Mouse (Mus musculus) lung, adult 18-20 months (tissue): ENCODE results near the gene Gm9887.

Experiments used
- DNase-seq, 2 experiments: peaks; one replicate each; pipeline ENCODE4 v3.0.0; 2022; ENCODE audit warnings: mixed read lengths in 2 of 2

Gene Gm9887

DNA sequence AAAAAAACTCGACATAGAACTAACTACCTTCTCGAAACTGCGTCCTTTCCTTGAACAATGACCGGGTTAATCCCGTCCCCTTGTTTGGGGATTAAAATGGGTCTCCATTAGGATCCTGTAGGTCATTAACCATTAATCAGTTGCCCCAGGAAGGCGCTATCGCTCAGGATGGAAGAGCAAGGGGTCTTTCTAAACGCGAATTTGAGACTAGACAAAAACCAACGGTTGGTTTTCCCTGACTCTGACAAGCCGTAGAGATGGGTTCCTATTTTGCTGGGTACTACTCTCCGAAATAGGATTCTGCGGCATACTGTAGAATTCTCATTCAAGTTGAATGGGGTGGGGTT is 15.0 kb downstream of the Gm9887 start:
- DNase-seq = no peak

DNA sequence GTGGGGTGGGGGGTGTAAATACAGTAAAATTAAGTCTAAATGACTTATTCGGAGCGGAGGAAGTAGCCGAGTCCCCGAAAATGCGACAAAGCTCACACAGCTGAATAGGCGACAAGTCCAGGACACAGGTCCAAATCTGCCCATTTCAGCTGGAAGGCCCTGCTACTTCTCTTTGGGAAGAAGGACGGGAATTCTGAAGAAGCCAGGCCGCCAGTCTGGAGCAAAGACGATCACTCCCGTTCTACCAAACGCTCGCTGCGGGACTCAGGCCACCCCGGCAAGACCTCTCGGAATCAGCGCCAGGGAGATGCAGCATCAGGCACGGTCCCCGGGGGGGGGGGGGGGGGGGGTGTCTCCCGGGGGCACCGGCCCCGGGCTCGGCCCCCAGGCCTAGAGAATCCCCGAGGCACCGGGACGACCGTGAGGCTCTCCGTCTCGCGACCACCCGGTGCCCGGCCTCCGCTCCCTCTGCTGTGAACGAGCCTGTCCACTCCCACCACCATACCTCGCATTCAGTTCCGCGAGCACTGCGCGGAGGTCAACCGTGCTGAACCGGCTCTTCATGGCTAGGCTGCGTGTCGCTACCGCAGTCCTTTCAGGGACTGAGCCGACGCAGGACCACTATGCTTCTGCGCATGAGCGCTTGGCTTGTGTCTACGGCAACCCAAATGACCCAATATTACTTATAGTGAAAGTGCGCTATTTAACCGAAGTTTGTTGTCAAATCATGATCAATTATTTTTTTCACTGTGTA is 15.5 kb downstream of the Gm9887 start, which contains the start of gene Nemf:
Gene Nemf, minus strand, starts transcription at position 620 of the 754 bp plus-strand sequence.
- DNase-seq = peak; percentile 87 to 88

DNA sequence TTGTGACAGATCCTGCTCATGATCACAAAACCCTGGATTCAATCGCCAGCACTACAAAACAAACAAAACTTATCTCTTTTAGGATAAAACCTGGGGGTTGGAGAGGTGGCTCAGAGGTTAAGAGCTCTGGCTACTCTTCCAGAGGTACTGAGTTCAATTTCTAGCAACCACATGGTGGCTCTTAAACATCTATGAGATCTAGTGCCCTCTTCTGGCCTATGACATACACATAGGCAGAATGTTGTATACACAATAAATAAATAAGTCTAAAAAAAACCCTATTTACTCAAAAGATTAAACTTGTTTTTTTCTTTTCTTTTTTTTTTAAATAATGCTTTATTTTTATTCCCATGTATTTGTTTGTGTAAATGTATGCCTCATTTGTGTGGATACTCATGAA is 20.6 kb downstream of the Gm9887 start:
- DNase-seq = no peak

DNA sequence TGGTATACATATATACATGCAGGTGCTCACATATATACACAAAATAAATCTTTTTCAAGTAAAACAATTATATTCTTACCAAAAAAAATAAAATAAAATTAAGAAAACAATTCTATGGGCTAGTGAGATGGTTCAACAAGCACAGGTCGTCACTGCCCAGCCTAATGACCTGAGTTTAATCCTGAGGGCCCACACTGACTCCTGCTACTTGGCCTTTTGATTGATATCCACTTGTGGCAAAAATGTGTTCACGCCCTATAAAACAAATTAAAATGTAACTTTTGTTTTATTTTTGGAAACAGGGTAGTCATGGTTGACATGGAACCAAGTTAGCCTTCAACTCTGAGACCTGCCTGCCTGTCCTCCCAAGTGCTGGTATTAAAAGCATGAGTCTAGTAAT is 22.3 kb downstream of the Gm9887 start:
- no peak for DNase-seq

DNA sequence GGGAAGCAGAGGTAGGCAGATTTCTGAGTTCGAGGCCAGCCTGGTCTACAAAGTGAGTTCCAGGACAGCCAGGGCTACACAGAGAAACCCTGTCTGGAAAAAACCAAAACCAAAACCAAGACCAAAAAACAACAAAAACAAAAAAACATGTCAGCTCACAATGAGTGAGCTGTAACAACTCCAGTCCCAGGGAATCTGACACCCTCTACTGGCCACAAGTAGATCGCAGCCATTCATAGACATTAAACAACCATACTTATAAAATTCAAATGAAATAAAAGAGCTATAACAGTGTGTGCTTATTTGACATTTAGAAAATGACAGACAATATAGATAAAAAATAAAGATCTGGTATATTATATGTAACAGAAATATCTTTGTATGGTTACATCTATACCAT is 38.7 kb downstream of the Gm9887 start:
- DNase-seq = peak; percentile 17 to 36

DNA sequence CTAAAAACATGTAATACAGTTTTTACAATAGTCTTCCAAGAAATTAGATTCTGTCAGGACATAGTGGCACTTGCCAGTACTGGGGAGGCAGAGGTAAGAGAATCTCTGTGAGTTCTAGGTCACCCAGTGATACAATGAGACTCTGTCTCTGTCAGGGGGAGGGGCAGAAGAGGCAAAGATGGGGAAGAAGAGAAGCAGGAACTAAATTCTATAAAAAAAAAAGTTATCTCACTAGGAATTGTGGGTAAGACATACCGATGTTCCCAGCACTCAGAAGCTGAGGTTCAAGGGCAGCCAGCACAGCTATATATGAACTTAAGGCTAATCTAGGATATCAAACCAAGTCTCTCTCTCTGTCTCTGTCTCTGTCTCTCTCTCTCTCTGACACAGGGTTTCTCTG is 40.1 kb downstream of the Gm9887 start:
- DNase-seq = no peak

DNA sequence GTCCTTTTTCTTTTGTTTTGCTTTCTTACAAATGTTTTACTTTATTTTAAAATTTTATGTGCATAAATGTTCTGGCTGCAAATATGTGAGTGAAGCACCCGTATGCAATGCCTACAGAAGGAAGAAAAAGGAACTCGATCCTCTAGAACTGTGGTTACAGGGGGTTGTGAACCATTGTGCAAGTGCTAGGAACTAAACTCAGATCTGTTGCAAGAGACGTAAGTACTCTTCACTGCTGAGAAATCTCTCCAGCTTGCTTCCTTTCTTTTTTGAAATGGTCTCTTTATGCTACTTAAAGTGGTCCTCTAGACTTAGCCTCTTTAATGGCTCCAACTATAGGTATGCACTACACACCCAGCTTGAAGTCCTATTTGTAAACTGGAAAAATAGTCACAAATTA is 41.1 kb downstream of the Gm9887 start:
- peak in 1 of 2 experiments; percentile 16 for DNase-seq
